Mouse (Mus musculus): ENCODE measurements around the gene Zfp108. TPM values are rescaled to one million over a fixed set of nuclear protein-coding genes. Genes with fewer than 3 reads are reported as not detected.

The Zfp108 gene
- polyA plus RNA-seq, 1 experiment: 0.36 TPM

DNA sequence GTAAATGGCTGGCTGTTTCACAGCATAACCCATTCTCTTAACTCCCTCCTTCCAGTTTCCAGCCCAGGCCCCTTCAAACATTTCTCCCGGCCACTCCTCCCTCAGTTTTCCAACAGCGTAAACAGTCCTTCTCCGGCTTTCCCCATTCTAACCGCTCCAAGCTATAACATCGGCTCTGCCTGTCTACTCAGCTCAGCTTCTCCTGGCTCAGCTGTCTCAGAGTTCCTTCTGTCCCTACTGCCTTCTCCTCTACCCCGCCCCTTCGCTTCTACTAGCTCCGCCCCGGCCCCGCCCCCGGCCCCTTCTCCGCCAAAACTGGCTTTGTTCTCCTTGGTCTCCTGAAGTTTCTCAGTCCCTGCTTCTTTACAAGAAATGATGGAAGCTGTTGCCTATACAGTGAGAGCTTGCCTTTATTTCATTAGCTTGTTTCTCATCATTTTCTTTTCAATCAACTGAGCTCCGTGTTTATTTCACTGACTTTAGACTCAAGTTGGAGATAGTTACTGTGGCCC lies 46.2 kb downstream of the Zfp108 start, which contains the start of gene Zfp61:
TSS of gene Zfp61 (minus strand) at position 462 of the 512 bp plus-strand sequence.
- Histone ChIP-seq H3K36me3 (ENCODE audit: control insufficient read depth, insufficient read depth, low read length, poor library complexity, severe bottlenecking) (peaks cover 5% of the 10 kb centered on the region), H3K27me3 (ENCODE audit: control insufficient read depth, insufficient read depth, low read length, poor library complexity, severe bottlenecking) (no peaks in the 10 kb centered on the region), H3K9ac (ENCODE audit: low read depth, poor library complexity, severe bottlenecking) (peak within 1 kb of the TSS; percentile 90), H3K4me3 (ENCODE audit: low read depth, low read length) (no peak within 1 kb of the TSS), H3K27ac (ENCODE audit: insufficient read depth, low read length) (no peak within 1 kb of the TSS), H3K9me3 (replicated peaks; ENCODE audit: control insufficient read depth, insufficient read depth, low read length, poor library complexity, severe bottlenecking) (no peaks in the 10 kb centered on the region; the same call in 1 of the 2 replicates), H3K4me1 (ENCODE audit: control insufficient read depth, insufficient read depth, low read length) (no peaks in the 10 kb centered on the region)
- TF ChIP-seq EP300 (IDR thresholded peaks at IDR 0.05; ENCODE audit: insufficient read depth, low read depth, low read length) (no peak), CTCF (IDR thresholded peaks at IDR 0.05; ENCODE audit: low read depth, low read length) (no peak), POLR2A (IDR thresholded peaks at IDR 0.05; ENCODE audit: insufficient read depth, low read length) (no peak)

Other genes with a start within 250 kb of the Zfp108 start
- not detected in 2 replicates for gene Vmn1r183, start 201.5 kb upstream of the Zfp108 start, polyA plus RNA-seq (2011; ENCODE audit: insufficient read depth, insufficient read length, low read depth, missing spikeins)
- gene Zfp180, start 172.9 kb upstream of the Zfp108 start, polyA plus RNA-seq (2011; ENCODE audit: insufficient read depth, insufficient read length, low read depth, missing spikeins): 16.9 and 18.2 TPM in 2 replicates
- gene Zfp112, start 142.5 kb upstream of the Zfp108 start, polyA plus RNA-seq (2011; ENCODE audit: insufficient read depth, insufficient read length, low read depth, missing spikeins): 1.3 and 1.4 TPM in 2 replicates
- gene Zfp235, start 120.6 kb upstream of the Zfp108 start, polyA plus RNA-seq (2011; ENCODE audit: insufficient read depth, insufficient read length, low read depth, missing spikeins): 3.9 and 4.6 TPM in 2 replicates
- gene Zfp114, start 79.7 kb upstream of the Zfp108 start, polyA plus RNA-seq (2011; ENCODE audit: insufficient read depth, insufficient read length, low read depth, missing spikeins): 0.84 and 1.9 TPM in 2 replicates
- gene Zfp111, start 43.4 kb upstream of the Zfp108 start, polyA plus RNA-seq (2011; ENCODE audit: insufficient read depth, insufficient read length, low read depth, missing spikeins): 7.9 and 8.9 TPM in 2 replicates
- 3.9 and 4.5 TPM in 2 replicates for gene Zfp109, start 17.2 kb upstream of the Zfp108 start, polyA plus RNA-seq (2011; ENCODE audit: insufficient read depth, insufficient read length, low read depth, missing spikeins)
- 8.5 and 14.3 TPM in 2 replicates for gene Zfp93, start 15.6 kb downstream of the Zfp108 start, polyA plus RNA-seq (2011; ENCODE audit: insufficient read depth, insufficient read length, low read depth, missing spikeins)
- gene Zfp61, start 46.4 kb downstream of the Zfp108 start, polyA plus RNA-seq (2011; ENCODE audit: insufficient read depth, insufficient read length, low read depth, missing spikeins): 5.6 and 9.0 TPM in 2 replicates
- gene Zfp94, start 61.9 kb downstream of the Zfp108 start, polyA plus RNA-seq (2011; ENCODE audit: insufficient read depth, insufficient read length, low read depth, missing spikeins): 4.7 and 5.3 TPM in 2 replicates
- not detected in 2 replicates for gene Tescl, start 79.1 kb downstream of the Zfp108 start, polyA plus RNA-seq (2011; ENCODE audit: insufficient read depth, insufficient read length, low read depth, missing spikeins)
- not detected in 2 replicates for gene Lypd5, start 94.4 kb downstream of the Zfp108 start, polyA plus RNA-seq (2011; ENCODE audit: insufficient read depth, insufficient read length, low read depth, missing spikeins)
- gene Kcnn4, start 115.5 kb downstream of the Zfp108 start, polyA plus RNA-seq (2011; ENCODE audit: insufficient read depth, insufficient read length, low read depth, missing spikeins): 1.4 and 1.8 TPM in 2 replicates
- gene Smg9, start 144.8 kb downstream of the Zfp108 start, polyA plus RNA-seq (2011; ENCODE audit: insufficient read depth, insufficient read length, low read depth, missing spikeins): 25.5 and 37.9 TPM in 2 replicates
- gene Irgc1, start 197.5 kb downstream of the Zfp108 start, polyA plus RNA-seq (2011; ENCODE audit: insufficient read depth, insufficient read length, low read depth, missing spikeins): not detected in 2 replicates
- gene Plaur, start 207.7 kb downstream of the Zfp108 start, polyA plus RNA-seq (2011; ENCODE audit: insufficient read depth, insufficient read length, low read depth, missing spikeins): 29.5 and 38.0 TPM in 2 replicates
- 10.4 and 12.2 TPM in 2 replicates for gene Cadm4, start 227.2 kb downstream of the Zfp108 start, polyA plus RNA-seq (2011; ENCODE audit: insufficient read depth, insufficient read length, low read depth, missing spikeins)

Measured in ES-Bruce4 (cell line).